Comparison of ENCODE assay signal across 1 mouse cellular context in genomic region chr1:175828539-175828938, GRCm38 (mm10).
TF ChIP-seq lines count a peak whose summit lies in the region.

No protein-coding gene starts in this region.

TF ChIP-seq in MEL, 35 proteins besides CTCF, POLR2A, EP300 and RAD21 (continued from another document):
- TF ChIP-seq ETS1 (IDR thresholded peaks at IDR 0.05; ENCODE audit: low read depth, low read length) (0 out of 2 replicates have a peak, but pooled peaks have one; percentile 57), SMC3 (IDR thresholded peaks at IDR 0.05; ENCODE audit: low read depth, low read length) (no peak), POLR2AphosphoS2 (IDR thresholded peaks at IDR 0.05; ENCODE audit: low read length) (no peak), GATA1 (IDR thresholded peaks at IDR 0.05; ENCODE audit: low read depth, low read length) (peak; percentile 83), ZNF384 (IDR thresholded peaks at IDR 0.05; ENCODE audit: low read depth, low read length) (no peak)
